Mouse (Mus musculus): ENCODE measurements around the gene Cabcoco1. TPM values are rescaled to one million over a fixed set of nuclear protein-coding genes. Genes with fewer than 3 reads are reported as not detected.

Cabcoco1 gene
- 1 to 10 TPM; 5.2 to 6.7 TPM for total RNA-seq (2021)
- long read RNA-seq, experiment 1, partial matches to known transcripts: 1 of 6 reads
- long read RNA-seq, experiment 1, other reads (novel, unspliced or antisense): 1 of 6 reads
- long read RNA-seq, experiment 2, transcript Cabcoco1-201 (8 exons, 1,262 nt): major isoform, 7 of 9 reads
- long read RNA-seq, experiment 2, partial matches to known transcripts: 1 of 9 reads
- long read RNA-seq, experiment 2, other reads (novel, unspliced or antisense): 1 of 9 reads

- peak; percentile 26 to 56 for DNase-seq (ENCODE audit: low spot score in 2 of 2)
Observed at GRCm38 (mm10) chr10:68541139-68541942, at the start of gene Cabcoco1. Gene Cabcoco1 (minus strand): TSS chr10:68541896.

- no peak for DNase-seq (ENCODE audit: low spot score in 2 of 2)
Observed at GRCm38 (mm10) chr10:68589530-68590252, 48.0 kb upstream of the Cabcoco1 start.

- DNase-seq (ENCODE audit: low spot score in 2 of 2): no peak
Observed at GRCm38 (mm10) chr10:68587416-68588040, 45.8 kb upstream of the Cabcoco1 start.

GRCm38 (mm10) chr10:68577321-68577720, 35.6 kb upstream of the Cabcoco1 start:
- DNase-seq (ENCODE audit: low spot score in 2 of 2): no peak

GRCm38 (mm10) chr10:68568172-68568571, 26.5 kb upstream of the Cabcoco1 start:
- no peak for DNase-seq (ENCODE audit: low spot score in 2 of 2)

GRCm38 (mm10) chr10:68562344-68562743, 20.6 kb upstream of the Cabcoco1 start:
- no peak for DNase-seq (ENCODE audit: low spot score in 2 of 2)

- DNase-seq (ENCODE audit: low spot score in 2 of 2): no peak
Observed at GRCm38 (mm10) chr10:68558828-68559219, 17.1 kb upstream of the Cabcoco1 start.

GRCm38 (mm10) chr10:68558105-68558827, 16.6 kb upstream of the Cabcoco1 start:
- peak in 1 of 2 experiments; percentile 12 for DNase-seq (ENCODE audit: low spot score in 2 of 2)

- no peak for DNase-seq (ENCODE audit: low spot score in 2 of 2)
Observed at GRCm38 (mm10) chr10:68553677-68554076, 12.0 kb upstream of the Cabcoco1 start.

- no peak for DNase-seq (ENCODE audit: low spot score in 2 of 2)
Observed at GRCm38 (mm10) chr10:68552556-68552955, 10.9 kb upstream of the Cabcoco1 start.

- no peak for DNase-seq (ENCODE audit: low spot score in 2 of 2)
Observed at GRCm38 (mm10) chr10:68551316-68551715, 9.6 kb upstream of the Cabcoco1 start.

GRCm38 (mm10) chr10:68550668-68551267, 9.1 kb upstream of the Cabcoco1 start:
- DNase-seq (ENCODE audit: low spot score in 2 of 2): no peak

GRCm38 (mm10) chr10:68543107-68543506, 1.4 kb upstream of the Cabcoco1 start:
- DNase-seq (ENCODE audit: low spot score in 2 of 2): no peak

- no peak for DNase-seq (ENCODE audit: low spot score in 2 of 2)
Observed at GRCm38 (mm10) chr10:68541943-68542420, 286 bp upstream of the Cabcoco1 start.

GRCm38 (mm10) chr10:68540612-68541011, 1.1 kb downstream of the Cabcoco1 start:
- DNase-seq (ENCODE audit: low spot score in 2 of 2): no peak

GRCm38 (mm10) chr10:68537261-68537950, 4.3 kb downstream of the Cabcoco1 start:
- no peak for DNase-seq (ENCODE audit: low spot score in 2 of 2)

- no peak for DNase-seq (ENCODE audit: low spot score in 2 of 2)
Observed at GRCm38 (mm10) chr10:68529364-68530049, 12.2 kb downstream of the Cabcoco1 start.

GRCm38 (mm10) chr10:68528958-68529357, 12.7 kb downstream of the Cabcoco1 start:
- DNase-seq (ENCODE audit: low spot score in 2 of 2): no peak

GRCm38 (mm10) chr10:68522106-68522505, 19.6 kb downstream of the Cabcoco1 start:
- DNase-seq (ENCODE audit: low spot score in 2 of 2): no peak

All from adrenal gland, postnatal 4 days (tissue).